Mouse (Mus musculus) kidney, postnatal 0 days (tissue): ENCODE results near the gene Tmprss12. TPM values are rescaled to one million over a fixed set of nuclear protein-coding genes. Genes with fewer than 3 reads are reported as not detected.
A peak's percentile ranks its signal among the peaks of the same experiment; 100 is the strongest.

Experiments
- ATAC-seq: fragments of 200-750 bp; cut with Nextera tagmentation; replicated peaks from 2 replicates; pipeline ENCODE4 v1.8.0; 2017; ENCODE audit warnings: low read depth, moderate number of reproducible peaks, moderate TSS enrichment, moderate library complexity; ENCODE audit not compliant: low FRiP score
- DNase-seq: peaks from one replicate; pipeline ENCODE4 v3.0.0-alpha.2; 2016; ENCODE audit warnings: low spot score
- H3K27ac ChIP-seq: fragments of 300-500 bp; sonication (generic); 2 replicates; pipeline ENCODE4 v1.5.1; 2014; ENCODE audit warnings: mild to moderate bottlenecking
- H3K27me3 ChIP-seq: fragments of 300-500 bp; sonication (generic); 2 replicates; pipeline ENCODE4 v1.6.1; 2014; ENCODE audit warnings: low read length, mixed read lengths; ENCODE audit not compliant: insufficient read depth
- H3K36me3 ChIP-seq: fragments of 300-500 bp; sonication (generic); 2 replicates; pipeline ENCODE4 v1.6.1; 2014; ENCODE audit warnings: low read length, mixed read lengths; ENCODE audit not compliant: insufficient read depth
- H3K4me1 ChIP-seq: fragments of 300-500 bp; sonication (generic); replicated peaks from 2 replicates; pipeline ENCODE4 v1.6.1; 2014; ENCODE audit warnings: antibody characterized with exemption, low read length, mixed read lengths; ENCODE audit not compliant: insufficient read depth
- H3K4me2 ChIP-seq: fragments of 300-500 bp; sonication (generic); 2 replicates; pipeline ENCODE4 v1.6.1; 2014; ENCODE audit warnings: mild to moderate bottlenecking, low read length, moderate library complexity, mixed read lengths
- H3K4me3 ChIP-seq: fragments of 300-500 bp; sonication (generic); replicated peaks from 2 replicates; pipeline ENCODE4 v1.5.1; 2014; ENCODE audit warnings: low read depth, low read length
- H3K9ac ChIP-seq: fragments of 300-500 bp; sonication (generic); 2 replicates; pipeline ENCODE4 v1.6.1; 2014; ENCODE audit warnings: low read depth, low read length
- H3K9me3 ChIP-seq: fragments of 300-500 bp; sonication (generic); replicated peaks from 2 replicates; pipeline ENCODE4 v1.6.1; 2016; ENCODE audit warnings: low read length, inconsistent platforms, mixed read lengths
- CTCF ChIP-seq: IDR thresholded peaks from 2 replicates; pipeline ENCODE4 v1.5.1; 2016; ENCODE audit warnings: antibody characterized with exemption, low read depth, mild to moderate bottlenecking, moderate library complexity
- WGBS: fragments of 180-500 bp; shearing (Covaris S2); extraction: QIAGEN DNeasy Blood & Tissue Kit; methylation state at CpG from one replicate; pipeline ENCODE4 v1.1.7; 2014; 5-methylcytosine and 5-hydroxymethylcytosine counted together
- polyA plus RNA-seq: library from polyadenylated mRNA; unstranded; fragments of >200 nt; fragmentation: Nextera tagmentation; extraction: Ambion mirVana; gene quantifications from 2 replicates; pipeline ENCODE4 v1.2.1, GENCODE M21; 2015

Gene Tmprss12
- polyA plus RNA-seq, 1 experiment from 2014 or later, result not detected

GRCm38 (mm10) chr15:100274790-100275559, 5.7 kb upstream of the Tmprss12 start:
- no peaks in the 10 kb centered on the region for H3K27me3 ChIP-seq
- DNase-seq (no peak), ATAC-seq (no peak)
- TF ChIP-seq CTCF, result no peak
- H3K9me3 ChIP-seq, result no peaks in the 10 kb centered on the region
- H3K4me1 ChIP-seq, result no peaks in the 10 kb centered on the region
- WGBS, result 90% methylated on average over 7 of the region's 7 CpGs
- H3K36me3 ChIP-seq, result no peaks in the 10 kb centered on the region
- H3K27ac ChIP-seq, result no peak overlapping the region
- no peak overlapping the region for H3K9ac ChIP-seq
- H3K4me3 ChIP-seq, result no peak overlapping the region
- H3K4me2 ChIP-seq, result no peak overlapping the region

- 98% methylated on average over 4 of the region's 4 CpGs for WGBS
- no peak overlapping the region for H3K4me3 ChIP-seq
Measured at GRCm38 (mm10) chr15:100276403-100276802, 4.2 kb upstream of the Tmprss12 start.

GRCm38 (mm10) chr15:100277586-100277985, 3.1 kb upstream of the Tmprss12 start:
- Histone ChIP-seq H3K27me3 (no peaks in the 10 kb centered on the region), H3K9me3 (no peaks in the 10 kb centered on the region), H3K36me3 (no peaks in the 10 kb centered on the region), H3K4me2 (no peak overlapping the region), H3K27ac (no peak overlapping the region), H3K4me3 (no peak overlapping the region), H3K4me1 (no peaks in the 10 kb centered on the region), H3K9ac (no peak overlapping the region)
- DNase-seq (no peak), ATAC-seq (no peak)
- TF ChIP-seq CTCF, result no peak
- WGBS, result 88% methylated on average over 3 of the region's 3 CpGs

More at GRCm38 (mm10) chr15:100276403-100276802, 4.2 kb upstream of the Tmprss12 start:
- Histone ChIP-seq H3K27me3 (no peaks in the 10 kb centered on the region), H3K9ac (no peak overlapping the region), H3K27ac (no peak overlapping the region), H3K4me1 (no peaks in the 10 kb centered on the region), H3K9me3 (no peaks in the 10 kb centered on the region), H3K36me3 (no peaks in the 10 kb centered on the region), H3K4me2 (no peak overlapping the region)
- no peak for TF ChIP-seq CTCF
- DNase-seq, result no peak
- no peak for ATAC-seq

DNA sequence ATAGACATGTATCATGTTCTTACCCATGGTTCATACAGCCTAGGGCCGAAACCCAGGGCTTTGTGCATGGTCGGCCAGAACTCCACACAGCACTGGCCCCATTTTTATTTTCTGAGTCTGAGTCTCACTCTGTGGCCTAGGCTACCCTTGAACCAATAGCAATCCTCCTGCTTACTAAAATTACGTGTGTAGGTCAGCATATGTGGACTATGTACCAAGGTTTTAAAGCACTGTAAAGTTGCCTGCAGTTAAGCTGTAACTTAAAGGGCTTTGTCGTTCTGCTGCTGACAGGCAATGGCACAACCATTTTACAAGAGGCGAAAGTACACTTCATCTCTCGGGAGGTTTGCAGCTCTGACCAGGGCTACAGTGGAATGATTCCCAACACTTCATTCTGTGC, 8.3 kb downstream of the Tmprss12 start:
- H3K4me2 ChIP-seq, result no peak overlapping the region
- no peak overlapping the region for H3K27ac ChIP-seq
- H3K9me3 ChIP-seq, result no peaks in the 10 kb centered on the region
- H3K9ac ChIP-seq, result no peak overlapping the region
- H3K4me1 ChIP-seq, result no peaks in the 10 kb centered on the region
- H3K27me3 ChIP-seq, result no peaks in the 10 kb centered on the region
- WGBS, result 83% methylated on average over 6 of the region's 6 CpGs
- no peaks in the 10 kb centered on the region for H3K36me3 ChIP-seq
- H3K4me3 ChIP-seq, result no peak overlapping the region
- TF ChIP-seq CTCF, result no peak
- DNase-seq, result no peak
- no peak for ATAC-seq

GRCm38 (mm10) chr15:100290858-100291257, 10.2 kb downstream of the Tmprss12 start:
- no peak overlapping the region for H3K27ac ChIP-seq
- H3K4me2 ChIP-seq, result no peak overlapping the region
- no peaks in the 10 kb centered on the region for H3K9me3 ChIP-seq
- DNase-seq (no peak), ATAC-seq (no peak)
- H3K4me3 ChIP-seq, result no peak overlapping the region
- H3K9ac ChIP-seq, result no peak overlapping the region
- 83% methylated on average over 5 of the region's 5 CpGs for WGBS
- no peaks in the 10 kb centered on the region for H3K4me1 ChIP-seq
- no peaks in the 10 kb centered on the region for H3K27me3 ChIP-seq
- no peak for TF ChIP-seq CTCF
- H3K36me3 ChIP-seq, result no peaks in the 10 kb centered on the region

DNA sequence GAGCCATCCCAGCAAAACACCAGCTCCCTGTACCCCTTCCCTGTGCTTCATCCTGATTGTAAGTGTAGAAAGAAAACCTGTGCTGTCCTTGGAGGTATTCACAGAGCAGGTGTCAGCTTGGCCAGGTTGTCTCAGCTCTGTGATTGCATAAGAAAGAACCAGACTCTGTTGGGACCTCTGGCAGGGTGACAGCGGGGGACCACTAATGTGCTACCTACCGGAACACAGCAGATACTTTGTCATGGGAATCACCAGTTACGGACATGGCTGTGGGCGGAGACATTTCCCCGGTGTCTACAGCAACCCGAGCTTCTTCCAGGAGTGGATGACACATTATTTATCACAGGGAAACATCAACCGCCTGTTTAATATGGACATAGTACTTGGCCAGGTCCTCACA, 11.7 kb downstream of the Tmprss12 start:
- no peak for ATAC-seq
- 34% methylated on average over 7 of the region's 7 CpGs for WGBS
- Histone ChIP-seq H3K4me2 (no peak overlapping the region), H3K27me3 (no peaks in the 10 kb centered on the region), H3K4me3 (no peak overlapping the region), H3K9me3 (no peaks in the 10 kb centered on the region), H3K9ac (no peak overlapping the region), H3K27ac (no peak overlapping the region), H3K4me1 (no peaks in the 10 kb centered on the region), H3K36me3 (no peaks in the 10 kb centered on the region)
- TF ChIP-seq CTCF, result no peak
- DNase-seq, result peak; percentile 33
